Mouse (Mus musculus) E14TG2a.4 (cell line): ENCODE results near the gene Oaz1.

ENCODE experiments used
- CTCF ChIP-seq: conservative IDR thresholded peaks from 2 replicates; pipeline ENCODE4 v1.5.1; 2014; ENCODE audit warnings: low read length
- POU5F1 ChIP-seq: IDR thresholded peaks from 2 replicates; pipeline ENCODE4 v1.6.1; 2014; ENCODE audit warnings: low read length, borderline replicate concordance

- TF ChIP-seq CTCF = no peak
- no peak for TF ChIP-seq POU5F1
Measured at GRCm38 (mm10) chr10:80836949-80837379, 10.5 kb downstream of the Oaz1 start.
